Mouse (Mus musculus) lung, postnatal 0 days (tissue): ENCODE data around the gene Slc25a13.

Experiments
- CTCF ChIP-seq: IDR thresholded peaks from 2 replicates; pipeline ENCODE4 v1.5.1; 2016; ENCODE audit warnings: antibody characterized with exemption, mild to moderate bottlenecking
- EP300 ChIP-seq: IDR thresholded peaks from 2 replicates; pipeline ENCODE4 v1.6.1; 2016; ENCODE audit warnings: antibody characterized with exemption, mild to moderate bottlenecking, control low read depth

GRCm38 (mm10) chr6:6205599-6206165 lies 11.3 kb downstream of the Slc25a13 start:
- TF ChIP-seq CTCF (no peak), EP300 (no peak)
